Mouse (Mus musculus) CH12.LX (cell line): Measurements from ENCODE around the gene Il31. TPM values are rescaled to one million over a fixed set of nuclear protein-coding genes. Genes with fewer than 3 reads are reported as not detected.

Experiments used
- DNase-seq: peaks from one replicate; pipeline ENCODE4 v3.0.0-alpha.2; 2013; ENCODE audit errors: extremely low read depth
- H3K27ac ChIP-seq: 2 replicates; pipeline ENCODE4 v1.5.1; 2012; ENCODE audit warnings: low read depth, mild to moderate bottlenecking, control low read depth, moderate library complexity; ENCODE audit not compliant: insufficient read depth
- H3K27me3 ChIP-seq: replicated peaks from 2 replicates; pipeline ENCODE3; 2012; ENCODE audit warnings: inconsistent platforms
- H3K36me3 ChIP-seq, 2 experiments: replicated peaks in 1 of 2; 2 replicates each; pipeline versions ENCODE3 to v1.6.1; 2012; ENCODE audit warnings: inconsistent platforms in 1 of 2, low read length in 1 of 2, mild to moderate bottlenecking in 1 of 2, mixed read lengths in 1 of 2, moderate library complexity in 1 of 2; ENCODE audit not compliant: control insufficient read depth in 1 of 2, insufficient read depth in 1 of 2
- H3K4me1 ChIP-seq, 2 experiments: 2 replicates each; pipeline ENCODE4 v1.6.1; 2012; ENCODE audit warnings: inconsistent platforms in 1 of 2, moderate library complexity in 1 of 2; ENCODE audit not compliant: insufficient read depth in 2 of 2, control insufficient read depth in 1 of 2
- H3K4me2 ChIP-seq: 2 replicates; pipeline ENCODE4 v1.6.1; 2012; ENCODE audit warnings: low read depth, mild to moderate bottlenecking, control low read depth; ENCODE audit not compliant: poor library complexity, insufficient read depth, severe bottlenecking
- H3K4me3 ChIP-seq, 3 experiments: fragments of 150-350 bp in 1 of 3; sonication (generic) in 1 of 3; replicated peaks in 1 of 3; 2 replicates each; pipeline versions ENCODE3 to v1.5.1; 2011 to 2012; ENCODE audit warnings: low read depth in 2 of 3, low read length in 2 of 3, mild to moderate bottlenecking in 2 of 3, moderate library complexity in 2 of 3, control low read depth in 1 of 3, improper control_type of control experiment in 1 of 3, inconsistent platforms in 1 of 3, mixed read lengths in 1 of 3; ENCODE audit not compliant: poor library complexity in 1 of 3
- H3K79me2 ChIP-seq: replicated peaks from 2 replicates; pipeline ENCODE4 v1.6.1; 2012; ENCODE audit warnings: mild to moderate bottlenecking, moderate library complexity; ENCODE audit not compliant: control insufficient read depth, poor library complexity, insufficient read depth, severe bottlenecking; ENCODE audit errors: extremely low read depth
- H3K9ac ChIP-seq: 2 replicates; pipeline ENCODE4 v1.6.1; 2012; ENCODE audit warnings: low read depth, mild to moderate bottlenecking, control low read depth, moderate library complexity; ENCODE audit not compliant: insufficient read depth
- H3K9me3 ChIP-seq: replicated peaks from 2 replicates; pipeline ENCODE3; 2012; ENCODE audit warnings: low read length, inconsistent platforms, mixed read lengths
- CHD1 ChIP-seq: IDR thresholded peaks from 2 replicates; pipeline ENCODE4 v1.6.1; 2012; ENCODE audit warnings: low read depth, low read length, improper control_type of control experiment, inconsistent platforms
- CTCF ChIP-seq, 2 experiments: IDR thresholded peaks in 1 of 2; conservative IDR thresholded peaks in 1 of 2; 2 replicates each; pipeline ENCODE4 v1.5.1; 2011 to 2012; ENCODE audit warnings: low read depth in 2 of 2, low read length in 2 of 2, improper control_type of control experiment in 1 of 2, inconsistent platforms in 1 of 2, mild to moderate bottlenecking in 1 of 2, moderate library complexity in 1 of 2
- ETS1 ChIP-seq: conservative IDR thresholded peaks from 2 replicates; pipeline ENCODE4 v1.6.1; 2012; ENCODE audit warnings: low read depth, mild to moderate bottlenecking, inconsistent platforms, low read length, improper control_type of control experiment, moderate library complexity
- GABPA ChIP-seq: IDR thresholded peaks from 2 replicates; pipeline ENCODE4 v1.6.1; 2012; ENCODE audit warnings: low read depth, low read length, improper control_type of control experiment, inconsistent platforms; ENCODE audit not compliant: insufficient replicate concordance
- IRF4 ChIP-seq: IDR thresholded peaks from 2 replicates; pipeline ENCODE4 v1.6.1; 2014; ENCODE audit warnings: low read depth, mild to moderate bottlenecking, inconsistent platforms, low read length, improper control_type of control experiment
- JUN ChIP-seq: IDR thresholded peaks from 2 replicates; pipeline ENCODE4 v1.6.1; 2011; ENCODE audit warnings: low read depth, mild to moderate bottlenecking, low read length, improper control_type of control experiment, moderate library complexity; ENCODE audit not compliant: insufficient read depth
- JUND ChIP-seq: conservative IDR thresholded peaks from 2 replicates; pipeline ENCODE4 v1.6.1; 2011; ENCODE audit warnings: low read depth, low read length, improper control_type of control experiment
- KAT2A ChIP-seq: IDR thresholded peaks from 2 replicates; pipeline ENCODE4 v1.6.1; 2012; ENCODE audit warnings: low read length, improper control_type of control experiment, inconsistent platforms; ENCODE audit not compliant: insufficient replicate concordance
- MAFK ChIP-seq: IDR thresholded peaks from 2 replicates; pipeline ENCODE4 v1.6.1; 2011; ENCODE audit warnings: low read length, improper control_type of control experiment; ENCODE audit not compliant: insufficient replicate concordance
- MAX ChIP-seq: IDR thresholded peaks from 2 replicates; pipeline ENCODE4 v1.6.1; 2011; ENCODE audit warnings: low read length, improper control_type of control experiment
- MXI1 ChIP-seq: IDR thresholded peaks from 2 replicates; pipeline ENCODE4 v1.6.1; 2011; ENCODE audit warnings: mild to moderate bottlenecking, low read depth, low read length, improper control_type of control experiment
- NELFE ChIP-seq: IDR thresholded peaks from 2 replicates; pipeline ENCODE4 v1.6.1; 2011; ENCODE audit warnings: low read depth, low read length, improper control_type of control experiment
- PAX5 ChIP-seq: IDR thresholded peaks from 2 replicates; pipeline ENCODE4 v1.6.1; 2012; ENCODE audit warnings: low read length, inconsistent platforms, mixed read lengths
- POLR2A ChIP-seq: IDR thresholded peaks from 2 replicates; pipeline ENCODE4 v1.6.1; 2011; ENCODE audit warnings: low read depth, mild to moderate bottlenecking, improper control_type of control experiment, low read length
- POLR2AphosphoS2 ChIP-seq: IDR thresholded peaks from 2 replicates; pipeline ENCODE4 v1.6.1; 2011; ENCODE audit warnings: low read depth, low read length, improper control_type of control experiment
- RAD21 ChIP-seq: IDR thresholded peaks from 2 replicates; pipeline ENCODE4 v1.6.1; 2011; ENCODE audit warnings: low read depth, mild to moderate bottlenecking, low read length, improper control_type of control experiment, moderate library complexity
- RCOR1 ChIP-seq: conservative IDR thresholded peaks from 2 replicates; pipeline ENCODE4 v1.6.1; 2012; ENCODE audit warnings: low read depth, mild to moderate bottlenecking, inconsistent platforms, low read length, improper control_type of control experiment
- SMC3 ChIP-seq: IDR thresholded peaks from 2 replicates; pipeline ENCODE4 v1.6.1; 2011; ENCODE audit warnings: low read depth, low read length, improper control_type of control experiment
- TCF12 ChIP-seq: IDR thresholded peaks from 2 replicates; pipeline ENCODE4 v1.6.1; 2014; ENCODE audit warnings: low read depth, mild to moderate bottlenecking, inconsistent platforms, low read length, improper control_type of control experiment
- UBTF ChIP-seq: IDR thresholded peaks from 2 replicates; pipeline ENCODE4 v1.6.1; 2012; ENCODE audit warnings: low read depth, mild to moderate bottlenecking, inconsistent platforms, low read length, improper control_type of control experiment, moderate library complexity
- USF1 ChIP-seq: IDR thresholded peaks from 2 replicates; pipeline ENCODE4 v1.6.1; 2014; ENCODE audit warnings: low read depth, mild to moderate bottlenecking, inconsistent platforms, low read length, improper control_type of control experiment
- USF2 ChIP-seq: conservative IDR thresholded peaks from 2 replicates; pipeline ENCODE4 v1.6.1; 2011; ENCODE audit warnings: low read depth, low read length, improper control_type of control experiment
- ZKSCAN1 ChIP-seq: IDR thresholded peaks from 2 replicates; pipeline ENCODE4 v1.6.1; 2012; ENCODE audit warnings: low read depth, inconsistent platforms, low read length, improper control_type of control experiment, borderline replicate concordance
- ZMIZ1 ChIP-seq: IDR thresholded peaks from 2 replicates; pipeline ENCODE4 v1.6.1; 2012; ENCODE audit warnings: low read depth, mild to moderate bottlenecking, inconsistent platforms, low read length, improper control_type of control experiment
- ZNF384 ChIP-seq: IDR thresholded peaks from 2 replicates; pipeline ENCODE4 v1.6.1; 2012; ENCODE audit warnings: low read depth, low read length, improper control_type of control experiment, inconsistent platforms
- dilution Hi-C: fragments of 300-500 bp; cut with MboI; formaldehyde crosslinking; loops from 2 replicates; pipeline ENCODE4 v1.14.3; 2020; ENCODE audit warnings: low sequenced_read_pairs; ENCODE audit not compliant: extremely low pct_unique_long_range_greater_than_20kb, extremely low pct_ligation_motif_present
- in situ Hi-C: fragments of 300-500 bp; cut with MboI; formaldehyde crosslinking; loops from 3 replicates; pipeline ENCODE4 v1.14.3; 2019; ENCODE audit warnings: low sequenced_read_pairs, low pct_ligation_motif_present, low pct_unique_long_range_greater_than_20kb, mixed read lengths
- polyA plus RNA-seq: library from polyadenylated mRNA; unstranded; fragments of >175 nt; gene quantifications from 2 replicates; pipeline ENCODE4 v1.2.1, GENCODE M21; 2012; ENCODE audit warnings: low read depth; ENCODE audit not compliant: insufficient read length
- total RNA-seq, 2 experiments: library from RNA; depleted of rRNA; stranded (reverse); fragments of 300-350 nt in 1 of 2; fragments of >200 nt in 1 of 2; gene quantifications; 2 replicates each; pipeline ENCODE4 v1.2.3; 2012 to 2014

Il31 gene
- total and polyA plus RNA-seq, 3 experiments, result not detected

- dilution Hi-C loops, result no loop called here
- Histone ChIP-seq H3K36me3 (peaks cover 33 to 78% of the 10 kb centered on the region in 2 experiments), H3K4me1 (peaks cover 6 to 13% of the 10 kb centered on the region in 2 experiments), H3K9me3 (no peaks in the 10 kb centered on the region), H3K4me2 (no peak overlapping the region), H3K4me3 (no peak overlapping the region), H3K9ac (no peak overlapping the region), H3K27ac (no peak overlapping the region), H3K79me2 (no peaks in the 10 kb centered on the region; the same call in 1 of the 2 replicates), H3K27me3 (no peaks in the 10 kb centered on the region)
- TF ChIP-seq PAX5 (no peak), JUN (no peak), POLR2AphosphoS2 (no peak), RCOR1 (no peak), MXI1 (no peak), POLR2A (no peak), GABPA (no peak), JUND (no peak), NELFE (no peak), RAD21 (peak; percentile 33), SMC3 (peak; percentile 32), CTCF (conservative IDR thresholded peaks at IDR 0.05 in 1 of 2, IDR thresholded peaks at IDR 0.05 in 1 of 2; ENCODE audit: low read depth in 2 of 2, low read length in 2 of 2) (peak in 1 of 2 experiments; percentile 56; a peak in 2 of 4 replicates), ZKSCAN1 (no peak), UBTF (no peak), MAFK (no peak), USF2 (no peak), MAX (no peak), CHD1 (no peak), TCF12 (no peak), KAT2A (no peak), ZMIZ1 (no peak), ETS1 (no peak), USF1 (no peak)
- DNase-seq, result no peak
- in situ Hi-C loops, result loop anchor here (5.0 kb wide), 1 partner anchor 57 kb away; no protein-coding TSS in a partner anchor
Observed at GRCm38 (mm10) chr5:123440664-123441063, 48.6 kb downstream of the Il31 start.

- dilution Hi-C loops, result no loop called here
- Histone ChIP-seq H3K9ac (no peak overlapping the region), H3K9me3 (no peaks in the 10 kb centered on the region), H3K4me3 (no peak overlapping the region), H3K27me3 (no peaks in the 10 kb centered on the region), H3K79me2 (no peaks in the 10 kb centered on the region; the same call in 1 of the 2 replicates), H3K4me1 (peaks cover 7 to 15% of the 10 kb centered on the region in 2 experiments), H3K4me2 (no peak overlapping the region), H3K36me3 (peaks cover 26 to 72% of the 10 kb centered on the region in 2 experiments), H3K27ac (no peak overlapping the region)
- in situ Hi-C loops, result loop anchor here (5.0 kb wide), 1 partner anchor 57 kb away; no protein-coding TSS in a partner anchor
- DNase-seq, result no peak
- TF ChIP-seq USF1 (no peak), CTCF (conservative IDR thresholded peaks at IDR 0.05 in 1 of 2, IDR thresholded peaks at IDR 0.05 in 1 of 2; ENCODE audit: low read depth in 2 of 2, low read length in 2 of 2) (peak in 1 of 2 experiments; percentile 42; a peak in 2 of 4 replicates), POLR2AphosphoS2 (no peak), SMC3 (peak; percentile 46), IRF4 (no peak), RAD21 (peak; percentile 4; the same call in 1 of the 2 replicates), ZNF384 (no peak)
Observed at GRCm38 (mm10) chr5:123439941-123440340, 49.3 kb downstream of the Il31 start.
